Mouse (Mus musculus) heart, embryonic 11.5 days (tissue): ENCODE data around the gene Rapsn. TPM values are rescaled to one million over a fixed set of nuclear protein-coding genes. Genes with fewer than 3 reads are reported as not detected.

ENCODE experiments used
- ATAC-seq: fragments of 200-750 bp; cut with Nextera tagmentation; replicated peaks from 2 replicates; pipeline ENCODE4 v1.8.0; 2017; ENCODE audit warnings: moderate library complexity; ENCODE audit not compliant: insufficient number of reproducible peaks, low FRiP score, low TSS enrichment
- H3K27ac ChIP-seq: fragments of 300-500 bp; sonication (generic); 2 replicates; pipeline ENCODE4 v1.5.1; 2014; ENCODE audit warnings: mild to moderate bottlenecking, low read depth, low read length
- H3K27me3 ChIP-seq: fragments of 300-500 bp; sonication (generic); 2 replicates; pipeline ENCODE4 v1.6.1; 2014; ENCODE audit warnings: mild to moderate bottlenecking, low read length, mixed read lengths; ENCODE audit not compliant: control insufficient read depth, insufficient read depth
- H3K36me3 ChIP-seq: fragments of 300-500 bp; sonication (generic); 2 replicates; pipeline ENCODE4 v1.6.1; 2014; ENCODE audit warnings: mild to moderate bottlenecking, low read length, moderate library complexity, mixed read lengths; ENCODE audit not compliant: control insufficient read depth, insufficient read depth
- H3K4me1 ChIP-seq: fragments of 300-500 bp; sonication (generic); 2 replicates; pipeline ENCODE4 v1.6.1; 2014; ENCODE audit warnings: low read length; ENCODE audit not compliant: control insufficient read depth, insufficient read depth
- H3K4me2 ChIP-seq: fragments of 300-500 bp; sonication (generic); 2 replicates; pipeline ENCODE4 v1.6.1; 2014; ENCODE audit warnings: mild to moderate bottlenecking, moderate library complexity
- H3K4me3 ChIP-seq: fragments of 300-500 bp; sonication (generic); 2 replicates; pipeline ENCODE4 v1.5.1; 2014; ENCODE audit warnings: low read depth, low read length
- H3K9ac ChIP-seq: fragments of 300-500 bp; sonication (generic); 2 replicates; pipeline ENCODE4 v1.6.1; 2014; ENCODE audit warnings: mild to moderate bottlenecking, low read depth, low read length, moderate library complexity
- H3K9me3 ChIP-seq: fragments of 300-500 bp; sonication (generic); replicated peaks from 2 replicates; pipeline ENCODE4 v1.6.1; 2016; ENCODE audit warnings: low read length; ENCODE audit not compliant: control insufficient read depth
- WGBS: fragments of 180-500 bp; shearing (Covaris S2); extraction: QIAGEN DNeasy Blood & Tissue Kit; methylation state at CpG from one replicate; pipeline ENCODE4 v1.1.7; 2014; ENCODE audit not compliant: insufficient replicate concordance; 5-methylcytosine and 5-hydroxymethylcytosine counted together
- polyA plus RNA-seq: library from polyadenylated mRNA; unstranded; fragments of >200 nt; fragmentation: Nextera tagmentation; extraction: Ambion mirVana; gene quantifications from 2 replicates; pipeline ENCODE4 v1.2.1, GENCODE M21; 2014

The Rapsn gene
- polyA plus RNA-seq, 1 experiment from 2014 or later = 11.3 TPM

- no peak for ATAC-seq
- Histone ChIP-seq H3K9me3 (no peaks in the 10 kb centered on the region), H3K9ac (no peak overlapping the region), H3K4me3 (no peak overlapping the region), H3K4me1 (peaks cover 25% of the 10 kb centered on the region), H3K4me2 (no peak overlapping the region), H3K27ac (no peak overlapping the region), H3K36me3 (peaks cover 43% of the 10 kb centered on the region), H3K27me3 (no peaks in the 10 kb centered on the region)
- WGBS = 95% methylated on average over 2 of the region's 2 CpGs
These were observed 24.0 kb downstream of the Rapsn start for GRCm38 (mm10) chr2:91059376-91059775.

DNA sequence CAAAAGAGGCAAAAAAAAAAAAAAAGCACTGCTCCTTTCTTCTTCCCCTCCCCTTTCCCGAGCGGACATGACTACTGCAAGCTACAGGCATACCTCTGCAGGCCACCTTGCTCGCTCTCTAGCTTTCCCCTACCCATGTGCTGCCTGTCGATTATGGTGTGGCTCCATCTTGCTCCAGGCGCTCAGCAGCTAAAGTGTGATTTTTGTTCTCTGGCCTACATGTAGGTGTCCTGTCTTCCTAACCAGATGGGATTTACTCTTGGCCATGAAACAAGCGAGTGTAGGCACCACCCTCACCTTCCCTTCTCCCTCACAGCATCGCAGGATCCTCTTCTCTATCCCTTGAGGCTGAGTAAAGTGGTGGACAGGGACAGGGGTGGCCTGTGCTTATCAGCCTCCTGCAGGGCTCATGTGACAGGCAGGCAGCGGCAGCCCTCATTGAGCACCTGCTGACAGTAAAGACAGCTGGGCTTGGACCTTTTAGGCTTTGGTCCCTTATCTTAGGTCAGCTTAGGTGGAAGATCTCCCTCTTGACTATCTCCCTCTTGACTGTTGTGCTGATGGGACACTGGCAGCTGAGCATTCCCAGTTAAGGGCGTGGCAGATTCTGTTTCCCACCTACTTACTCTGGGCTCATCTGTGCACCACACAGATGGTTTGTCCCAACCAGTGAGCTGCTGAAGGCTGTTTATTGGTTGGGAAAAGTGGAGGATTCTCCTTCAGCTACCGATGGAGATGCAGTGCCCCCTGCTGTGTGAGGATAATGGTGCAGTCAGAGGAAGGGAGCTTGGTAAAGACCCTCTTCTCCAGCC, 25.3 kb downstream of the Rapsn start:
- 50% methylated on average over 10 of the region's 10 CpGs for WGBS

DNA sequence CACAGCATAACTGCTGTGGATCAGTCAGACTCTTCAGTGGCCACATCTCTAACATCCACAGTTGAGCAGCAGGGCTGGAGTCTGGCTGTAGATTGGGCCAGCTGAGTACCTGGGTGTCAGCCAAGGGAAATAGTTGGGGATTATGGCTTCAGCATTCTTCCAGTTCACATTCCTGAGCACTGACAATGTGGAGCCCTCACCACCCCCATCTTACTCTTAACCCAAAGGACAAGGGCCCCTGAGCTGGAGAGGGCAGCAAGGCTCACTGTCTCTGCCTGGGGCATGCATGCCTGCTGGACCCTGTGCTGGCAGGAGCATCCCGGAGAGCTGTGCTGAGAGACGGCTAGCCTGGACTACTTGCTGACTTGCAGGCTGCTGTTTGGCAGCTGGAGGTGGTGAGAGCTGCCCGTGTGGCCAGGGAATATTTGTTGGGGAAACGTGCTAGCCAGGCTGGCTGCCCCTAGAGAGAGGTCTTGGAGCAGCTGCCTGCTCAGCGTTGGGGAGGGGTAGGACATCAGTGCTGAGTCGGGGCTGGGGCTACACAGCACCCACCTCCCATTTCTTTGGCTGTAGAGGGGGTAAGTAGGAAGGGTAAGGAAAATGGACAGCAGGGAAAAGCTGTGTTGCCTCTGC, 26.5 kb downstream of the Rapsn start:
- ATAC-seq = no peak
- 65% methylated on average over 6 of the region's 6 CpGs for WGBS
- Histone ChIP-seq H3K27ac (peak overlapping the region; percentile 46), H3K4me2 (no peak overlapping the region; the same call in 1 of the 2 replicates), H3K36me3 (peaks cover 35% of the 10 kb centered on the region), H3K4me1 (peaks cover 21% of the 10 kb centered on the region), H3K4me3 (no peak overlapping the region), H3K9me3 (no peaks in the 10 kb centered on the region), H3K27me3 (no peaks in the 10 kb centered on the region), H3K9ac (no peak overlapping the region)

More for the DNA sequence above, 25.3 kb downstream of the Rapsn start:
- H3K27me3 ChIP-seq = no peaks in the 10 kb centered on the region
- H3K36me3 ChIP-seq = peaks cover 44% of the 10 kb centered on the region
- ATAC-seq = peak; percentile 50
- H3K9ac ChIP-seq = no peak overlapping the region
- no peak overlapping the region for H3K4me2 ChIP-seq
- H3K4me1 ChIP-seq = peaks cover 21% of the 10 kb centered on the region
- H3K9me3 ChIP-seq = no peaks in the 10 kb centered on the region
- no peak overlapping the region for H3K4me3 ChIP-seq
- H3K27ac ChIP-seq = peak overlapping the region; percentile 57; the same call in 1 of the 2 replicates

- Histone ChIP-seq H3K4me3 (no peak overlapping the region), H3K9ac (0 out of 2 replicates have a peak overlapping the region, but pooled peaks have one; percentile 12), H3K9me3 (no peaks in the 10 kb centered on the region), H3K4me1 (peaks cover 21% of the 10 kb centered on the region), H3K36me3 (peaks cover 35% of the 10 kb centered on the region), H3K4me2 (no peak overlapping the region), H3K27me3 (no peaks in the 10 kb centered on the region), H3K27ac (peak overlapping the region; percentile 46)
- no peak for ATAC-seq
- WGBS = 89% methylated on average over 16 of the region's 16 CpGs
These were observed 27.6 kb downstream of the Rapsn start for GRCm38 (mm10) chr2:91062779-91063606.

DNA sequence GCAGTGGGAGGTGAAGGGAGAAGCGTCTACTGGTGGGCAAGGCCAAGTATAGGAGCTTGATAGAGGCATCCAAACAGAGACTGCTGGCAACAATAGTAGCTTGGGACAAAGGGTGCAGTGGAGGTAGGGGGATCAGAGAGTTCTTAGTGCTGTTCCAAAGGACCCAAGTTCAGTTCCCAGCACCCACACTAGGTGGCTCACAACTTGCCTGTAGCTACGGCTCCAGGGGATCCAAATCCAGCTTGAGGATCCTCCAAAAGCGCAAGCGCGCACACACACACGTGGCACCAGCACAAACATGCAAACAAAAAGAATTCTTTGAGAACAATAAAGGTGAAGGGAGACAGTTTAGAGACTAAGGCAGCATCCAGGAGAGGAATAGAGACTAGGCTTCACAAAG, 28.8 kb downstream of the Rapsn start:
- Histone ChIP-seq H3K9ac (no peak overlapping the region), H3K4me1 (peaks cover 31% of the 10 kb centered on the region), H3K4me2 (no peak overlapping the region), H3K27me3 (no peaks in the 10 kb centered on the region), H3K9me3 (no peaks in the 10 kb centered on the region), H3K27ac (no peak overlapping the region), H3K36me3 (peaks cover 27% of the 10 kb centered on the region), H3K4me3 (no peak overlapping the region)
- ATAC-seq = no peak
- 88% methylated on average over 6 of the region's 6 CpGs for WGBS

- ATAC-seq = no peak
- WGBS = 46% methylated on average over 3 of the region's 3 CpGs
- Histone ChIP-seq H3K9ac (no peak overlapping the region), H3K4me3 (no peak overlapping the region), H3K4me2 (no peak overlapping the region), H3K27me3 (no peaks in the 10 kb centered on the region), H3K4me1 (peaks cover 33% of the 10 kb centered on the region), H3K27ac (no peak overlapping the region), H3K9me3 (no peaks in the 10 kb centered on the region), H3K36me3 (peaks cover 26% of the 10 kb centered on the region)
These were observed 30.1 kb downstream of the Rapsn start for GRCm38 (mm10) chr2:91065544-91065943.

GRCm38 (mm10) chr2:91066455-91066854, 31.0 kb downstream of the Rapsn start:
- ATAC-seq = no peak
- no peak overlapping the region for H3K4me2 ChIP-seq
- H3K4me3 ChIP-seq = no peak overlapping the region
- no peak overlapping the region for H3K9ac ChIP-seq
- peaks cover 29% of the 10 kb centered on the region for H3K4me1 ChIP-seq
- no peaks in the 10 kb centered on the region for H3K9me3 ChIP-seq
- no peaks in the 10 kb centered on the region for H3K27me3 ChIP-seq
- no peak overlapping the region for H3K27ac ChIP-seq
- 77% methylated on average over 3 of the region's 3 CpGs for WGBS
- peaks cover 26% of the 10 kb centered on the region for H3K36me3 ChIP-seq

GRCm38 (mm10) chr2:91068162-91068871, 32.9 kb downstream of the Rapsn start:
- Histone ChIP-seq H3K36me3 (peaks cover 16% of the 10 kb centered on the region), H3K27ac (no peak overlapping the region; the same call in 1 of the 2 replicates), H3K27me3 (no peaks in the 10 kb centered on the region), H3K4me3 (peak overlapping the region; percentile 1), H3K4me1 (peaks cover 19% of the 10 kb centered on the region), H3K9me3 (no peaks in the 10 kb centered on the region), H3K4me2 (peak overlapping the region; percentile 90), H3K9ac (peak overlapping the region; percentile 84)
- WGBS = 61% methylated on average over 13 of the region's 13 CpGs
- ATAC-seq = no peak
